Mouse (Mus musculus) CD8-positive naive resting alpha-beta T cell, adult 2 months (primary cell): ENCODE data around the gene Bspry.
A peak's percentile ranks its signal among the peaks of the same experiment; 100 is the strongest.
"Not testable (repeated sequence)": the region's sequence is repeated elsewhere in the genome, so short reads cannot be mapped to it uniquely, and the experiment has no call there.

Source experiments
- DNase-seq, 2 experiments: peaks; one replicate each; pipeline ENCODE4 v3.0.0; 2022; ENCODE audit warnings: low read depth in 2 of 2, low spot score in 2 of 2

Gene Bspry

DNA sequence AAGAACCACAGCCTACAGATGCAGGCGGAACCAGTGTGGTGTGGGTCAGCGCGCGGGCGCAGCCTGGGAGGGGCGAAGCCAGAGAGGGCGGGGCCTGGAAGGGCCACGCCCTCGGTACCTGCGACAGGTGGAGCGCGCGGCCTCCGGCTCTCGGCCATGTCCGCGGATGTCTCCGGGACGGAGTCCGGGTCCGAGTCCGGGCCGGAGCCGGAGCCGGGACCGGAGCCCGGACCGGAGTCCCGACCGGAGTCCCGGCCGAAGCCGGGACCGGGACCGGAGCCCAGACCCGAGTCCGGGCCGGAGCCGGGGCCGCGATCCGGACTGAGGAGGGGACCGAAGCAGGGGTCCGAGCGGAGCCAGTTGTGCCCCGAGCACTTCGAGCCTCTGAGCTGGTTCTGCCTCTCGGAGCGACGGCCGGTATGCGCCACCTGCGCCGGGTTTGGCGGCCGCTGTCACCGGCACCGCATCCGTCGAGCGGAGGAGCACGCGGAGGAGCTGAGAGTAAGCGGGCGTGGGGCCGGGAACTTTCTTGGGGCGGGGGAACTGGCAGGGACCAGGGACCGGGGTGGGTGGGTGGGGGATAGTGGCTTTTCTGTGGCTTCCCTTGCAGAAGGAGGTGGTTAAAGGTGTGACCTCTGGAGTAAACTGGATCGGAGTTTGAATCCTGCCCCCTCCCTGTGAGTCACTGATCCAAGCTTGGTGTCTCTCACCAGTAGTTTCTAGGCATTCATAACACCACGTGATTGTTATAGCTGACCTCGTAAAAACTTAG lies at the start of gene Bspry:
TSS of gene Bspry (plus strand) at position 117 of the 772 bp plus-strand sequence.
- peak in 1 of 2 experiments; percentile 29 for DNase-seq

- DNase-seq = no peak
These were observed 49.2 kb upstream of the Bspry start for GRCm38 (mm10) chr4:62430678-62431077.

DNA sequence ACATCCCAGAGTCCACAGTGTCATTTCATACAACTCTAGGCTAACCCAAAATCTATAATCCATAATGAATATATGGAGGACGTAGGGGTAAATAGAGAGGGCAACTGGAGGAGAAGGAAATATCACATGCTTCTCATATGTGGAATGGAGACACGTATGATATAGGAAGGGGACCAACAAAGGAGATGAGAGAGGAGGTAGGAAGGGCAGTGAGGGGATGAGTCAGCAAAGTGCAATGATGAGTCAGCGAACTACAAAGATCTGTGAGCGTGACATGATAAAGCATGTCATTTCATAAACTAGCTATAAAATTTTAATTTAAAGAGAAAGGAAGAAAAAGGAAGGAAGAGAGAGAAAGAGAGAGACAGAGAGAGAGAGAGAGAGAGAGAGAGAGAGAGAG lies 48.3 kb upstream of the Bspry start:
- DNase-seq = no peak

DNA sequence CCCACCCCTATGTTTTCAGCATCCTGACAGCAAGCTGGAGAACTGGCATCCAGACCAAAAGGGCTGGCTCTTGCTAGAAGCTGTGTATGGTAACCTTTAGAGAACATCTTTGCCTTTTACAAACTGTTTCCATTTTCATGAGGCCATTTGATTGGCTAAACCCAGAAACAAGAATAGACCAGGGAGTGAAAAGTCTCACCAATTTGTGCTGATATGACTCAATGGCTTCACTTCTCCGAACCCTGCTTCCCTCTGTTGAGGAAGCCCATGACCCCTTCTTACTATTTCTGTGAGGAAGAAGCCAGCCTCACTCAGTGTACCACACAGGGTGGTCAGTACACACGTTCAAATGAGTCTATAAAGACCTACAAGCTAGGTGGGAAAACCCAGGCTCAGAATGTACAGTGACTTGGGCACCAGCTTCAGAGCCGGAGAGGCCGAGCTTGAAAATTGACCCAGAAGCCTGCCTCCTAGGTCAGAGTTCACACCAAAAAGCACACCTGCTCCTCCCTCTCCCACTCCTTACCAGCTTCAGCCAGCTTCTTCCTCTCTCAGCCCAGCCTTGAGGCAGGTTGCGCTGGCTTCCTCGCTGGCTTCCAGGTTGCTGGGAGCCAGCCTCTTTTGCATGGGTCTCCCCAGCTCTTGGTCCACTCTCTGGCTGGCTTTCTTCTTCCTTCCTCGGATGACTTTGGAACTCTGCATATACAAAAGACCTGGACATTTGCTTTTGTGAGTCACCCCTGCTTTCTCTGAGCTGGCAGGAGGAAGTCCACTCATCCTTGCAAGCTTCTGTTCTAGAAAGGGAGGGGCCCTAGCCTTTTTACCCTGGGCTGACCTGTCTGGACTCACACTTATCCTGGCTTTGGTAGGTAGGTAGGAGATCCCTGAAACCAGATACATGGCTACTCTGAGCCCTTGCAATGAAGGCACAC lies 45.6 kb upstream of the Bspry start:
- DNase-seq = no peak

DNA sequence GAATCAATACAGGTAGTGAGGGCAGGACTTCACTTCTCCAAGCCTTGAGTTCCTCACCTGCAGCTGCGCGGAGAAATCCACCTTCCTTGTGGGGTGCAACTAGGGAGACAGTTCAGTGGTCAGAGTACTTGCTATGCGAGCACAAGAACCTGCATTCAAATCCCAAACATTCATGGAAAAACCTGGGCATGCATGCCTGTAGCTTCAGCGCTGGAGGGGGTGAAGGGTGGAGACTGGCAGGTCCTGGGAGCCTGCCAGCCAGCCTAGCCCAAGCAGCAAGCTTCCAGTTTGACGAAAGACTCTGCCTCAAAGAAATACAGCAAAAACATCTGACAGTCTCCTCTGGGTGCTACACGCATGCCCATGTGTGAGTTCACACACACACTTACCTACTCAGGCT lies 44.8 kb upstream of the Bspry start, which contains the start of gene Rnf183:
TSS of gene Rnf183 (minus strand) at position 172 of the 400 bp plus-strand sequence.
- DNase-seq = no peak

GRCm38 (mm10) chr4:62437256-62437778 lies 42.5 kb upstream of the Bspry start:
- no peak for DNase-seq

- no peak for DNase-seq
These were observed 42.0 kb upstream of the Bspry start for GRCm38 (mm10) chr4:62437871-62438270.

DNA sequence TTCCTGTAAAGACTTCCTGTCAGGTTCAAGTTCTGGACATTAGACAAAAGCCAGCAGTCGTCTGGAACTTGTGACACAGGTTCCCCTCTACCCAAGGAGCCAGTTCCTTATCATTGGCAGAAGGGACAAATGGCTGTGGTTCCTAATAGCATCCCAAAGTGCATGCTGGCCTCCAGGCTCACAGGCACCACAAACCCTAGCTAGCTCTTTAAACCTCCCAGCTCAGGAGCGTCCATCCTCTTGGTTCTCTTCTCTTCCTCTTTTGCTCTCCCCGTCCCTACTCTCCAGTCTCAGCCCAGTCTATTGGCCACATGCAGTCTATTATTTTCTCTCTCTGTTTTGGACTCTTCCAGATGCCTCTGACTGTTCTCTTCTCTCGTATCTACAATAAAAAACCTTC lies 40.1 kb upstream of the Bspry start:
- DNase-seq = no peak

DNA sequence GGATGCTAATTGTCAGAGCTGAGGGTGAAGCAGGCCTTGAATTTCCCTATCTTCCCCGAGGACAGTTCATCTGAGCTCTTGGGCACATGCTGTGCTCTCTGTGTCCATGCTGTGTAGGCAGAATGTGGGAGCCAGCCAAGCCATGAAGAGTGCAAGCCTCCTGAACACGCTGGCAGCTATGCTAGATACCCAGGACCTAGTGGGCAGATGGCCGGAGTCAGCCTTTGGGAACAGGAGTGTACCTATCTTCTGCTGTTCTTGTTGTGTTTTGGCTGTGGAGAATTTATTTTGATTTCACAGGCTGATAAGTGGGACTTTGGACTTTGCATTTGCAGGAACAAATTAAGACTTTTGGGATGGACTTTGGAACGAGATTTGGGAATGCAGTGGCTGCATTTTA lies 39.3 kb upstream of the Bspry start:
- DNase-seq = no peak

GRCm38 (mm10) chr4:62440986-62441385 lies 38.9 kb upstream of the Bspry start:
- no peak for DNase-seq

GRCm38 (mm10) chr4:62454995-62455394 lies 24.9 kb upstream of the Bspry start:
- peak; percentile 23 to 54 for DNase-seq

DNA sequence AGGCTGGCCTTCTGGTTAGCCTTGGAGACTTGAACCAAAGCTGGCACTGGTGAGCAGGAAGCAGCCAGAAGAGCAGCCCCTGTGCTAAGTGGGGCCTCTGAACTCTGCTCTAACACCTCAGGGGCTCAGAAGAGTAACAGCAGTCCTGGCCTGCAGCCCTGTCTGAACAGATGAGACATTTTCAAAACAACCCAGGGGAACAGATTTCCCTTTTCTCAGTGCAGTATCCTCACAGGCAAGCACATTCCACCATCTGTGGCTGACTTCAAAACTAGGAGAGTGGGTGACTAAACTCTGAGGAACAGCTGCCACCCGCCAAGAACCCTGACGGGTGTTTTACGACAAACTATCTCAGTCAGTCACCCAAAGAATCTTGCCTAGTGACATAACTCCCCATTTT lies 20.8 kb upstream of the Bspry start:
- DNase-seq = no peak

- no peak for DNase-seq
These were observed 19.5 kb upstream of the Bspry start for GRCm38 (mm10) chr4:62460348-62460747.

GRCm38 (mm10) chr4:62463124-62463523 lies 16.7 kb upstream of the Bspry start:
- DNase-seq = no peak

GRCm38 (mm10) chr4:62468158-62468557 lies 11.7 kb upstream of the Bspry start:
- no peak for DNase-seq

GRCm38 (mm10) chr4:62470598-62471051 lies 9.2 kb upstream of the Bspry start, which contains the start of gene Wdr31:
Gene Wdr31 (minus strand): TSS chr4:62470896.
- peak; percentile 72 to 78 for DNase-seq

- no peak for DNase-seq
These were observed 7.8 kb upstream of the Bspry start for GRCm38 (mm10) chr4:62472071-62472470.

- DNase-seq = no peak
These were observed 4.7 kb upstream of the Bspry start for GRCm38 (mm10) chr4:62475131-62475530.

GRCm38 (mm10) chr4:62475793-62476192 lies 4.1 kb upstream of the Bspry start:
- DNase-seq = peak; percentile 23 to 35

GRCm38 (mm10) chr4:62477542-62478244 lies 2.2 kb upstream of the Bspry start:
- DNase-seq = no peak

- DNase-seq = not testable (repeated sequence)
These were observed 288 bp upstream of the Bspry start for GRCm38 (mm10) chr4:62479593-62479936.
